Mouse (Mus musculus): ENCODE measurements at regions not wholly inside any gene's neighbourhood (a gene's known extent, or its start where the extent isn't known, plus 50 kb on each side); places are given as distances from the start of the nearest gene placed in this dataset.

DNA sequence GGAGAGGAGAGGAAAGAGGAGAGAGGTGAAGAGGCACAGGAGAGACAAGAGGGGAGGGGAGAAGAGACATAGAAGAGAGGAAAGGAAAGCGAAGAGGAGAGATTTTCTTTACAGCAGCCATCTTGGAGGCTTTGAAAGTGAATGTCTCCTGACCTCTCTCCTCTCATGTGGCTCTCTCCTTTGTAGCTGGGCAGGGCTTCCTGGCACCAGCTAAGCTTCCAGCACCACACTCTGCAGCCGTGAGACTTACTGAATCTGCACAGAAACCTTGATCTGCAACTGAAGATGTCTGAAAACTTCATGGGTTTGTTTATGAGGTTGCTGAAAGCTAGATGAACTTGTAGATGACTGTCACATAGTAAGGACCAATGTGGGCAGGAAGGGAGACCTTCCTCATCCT is 471.6 kb upstream of the 3110018I06Rik start:
- ATAC-seq (ENCODE audit: insufficient number of reproducible peaks, insufficient read depth, low FRiP score, low TSS enrichment, low read depth), result no peak
- Histone ChIP-seq H3K36me3 (no peaks in the 10 kb centered on the region), H3K4me3 (no peak overlapping the region), H3K27me3 (no peaks in the 10 kb centered on the region), H3K4me1 (peaks cover 8% of the 10 kb centered on the region; the same call in 1 of the 2 replicates), H3K27ac (no peak overlapping the region), H3K4me2 (no peak overlapping the region), H3K9ac (no peak overlapping the region), H3K9me3 (no peaks in the 10 kb centered on the region)
- 82% methylated on average over 2 of the region's 2 CpGs for WGBS

DNA sequence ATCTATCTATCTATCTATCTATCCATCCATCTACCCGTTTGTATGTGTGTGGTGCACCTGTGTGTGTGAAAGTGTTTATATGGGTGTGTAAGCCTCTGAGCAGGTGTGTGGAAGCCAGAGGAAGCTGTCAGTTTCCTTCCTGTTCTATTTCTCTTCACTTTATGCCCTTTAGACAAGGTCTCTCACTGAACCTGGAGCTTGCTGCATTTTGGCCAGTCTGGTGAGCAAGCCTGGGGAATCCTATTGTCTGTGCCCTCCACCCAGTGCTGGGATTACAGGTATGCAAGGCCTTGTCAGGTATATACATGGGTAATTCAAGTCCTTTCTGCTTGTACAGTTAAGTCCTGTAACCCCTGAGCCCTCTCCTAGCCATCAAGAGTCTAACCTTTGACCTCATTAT is 466.6 kb upstream of the 3110018I06Rik start:
- no peak for ATAC-seq (ENCODE audit: insufficient number of reproducible peaks, insufficient read depth, low FRiP score, low TSS enrichment, low read depth)
- no peaks in the 10 kb centered on the region for H3K9me3 ChIP-seq
- no peak overlapping the region for H3K4me3 ChIP-seq
- no peak overlapping the region for H3K4me2 ChIP-seq
- no peaks in the 10 kb centered on the region for H3K36me3 ChIP-seq
- H3K27ac ChIP-seq, result no peak overlapping the region
- no peaks in the 10 kb centered on the region for H3K27me3 ChIP-seq
- no peak overlapping the region for H3K9ac ChIP-seq
- 75% methylated on average over 1 of the region's 1 CpGs for WGBS
- H3K4me1 ChIP-seq, result 0 out of 2 replicates have a peak, but pooled peaks cover 5% of the 10 kb centered on the region

DNA sequence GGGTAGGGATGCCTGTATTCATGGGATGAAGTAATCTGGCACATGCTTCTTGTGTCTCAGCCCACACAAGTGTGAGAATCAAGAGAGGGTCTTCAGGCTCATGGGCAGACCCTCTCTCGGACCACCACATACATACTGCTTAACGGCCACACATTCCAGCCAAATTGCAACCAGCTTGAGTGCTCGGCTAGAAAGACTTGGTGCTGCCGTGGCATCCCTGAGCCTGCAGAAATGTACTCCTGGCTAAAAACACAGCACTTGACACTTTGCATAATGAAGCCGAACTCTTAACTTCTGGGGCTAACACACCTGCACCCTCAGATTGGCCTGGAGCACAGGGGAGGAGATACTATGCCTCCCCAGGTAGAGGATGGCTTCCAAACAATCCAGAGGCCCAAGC is 461.6 kb upstream of the 3110018I06Rik start:
- Histone ChIP-seq H3K4me3 (no peak overlapping the region), H3K9me3 (no peaks in the 10 kb centered on the region), H3K36me3 (no peaks in the 10 kb centered on the region), H3K4me2 (no peak overlapping the region), H3K27me3 (0 out of 2 replicates have a peak, but pooled peaks cover 4% of the 10 kb centered on the region), H3K27ac (no peak overlapping the region), H3K4me1 (peaks cover 16% of the 10 kb centered on the region; the same call in 1 of the 2 replicates), H3K9ac (no peak overlapping the region)
- WGBS, result 32% methylated on average over 5 of the region's 5 CpGs
- no peak for ATAC-seq (ENCODE audit: insufficient number of reproducible peaks, insufficient read depth, low FRiP score, low TSS enrichment, low read depth)

DNA sequence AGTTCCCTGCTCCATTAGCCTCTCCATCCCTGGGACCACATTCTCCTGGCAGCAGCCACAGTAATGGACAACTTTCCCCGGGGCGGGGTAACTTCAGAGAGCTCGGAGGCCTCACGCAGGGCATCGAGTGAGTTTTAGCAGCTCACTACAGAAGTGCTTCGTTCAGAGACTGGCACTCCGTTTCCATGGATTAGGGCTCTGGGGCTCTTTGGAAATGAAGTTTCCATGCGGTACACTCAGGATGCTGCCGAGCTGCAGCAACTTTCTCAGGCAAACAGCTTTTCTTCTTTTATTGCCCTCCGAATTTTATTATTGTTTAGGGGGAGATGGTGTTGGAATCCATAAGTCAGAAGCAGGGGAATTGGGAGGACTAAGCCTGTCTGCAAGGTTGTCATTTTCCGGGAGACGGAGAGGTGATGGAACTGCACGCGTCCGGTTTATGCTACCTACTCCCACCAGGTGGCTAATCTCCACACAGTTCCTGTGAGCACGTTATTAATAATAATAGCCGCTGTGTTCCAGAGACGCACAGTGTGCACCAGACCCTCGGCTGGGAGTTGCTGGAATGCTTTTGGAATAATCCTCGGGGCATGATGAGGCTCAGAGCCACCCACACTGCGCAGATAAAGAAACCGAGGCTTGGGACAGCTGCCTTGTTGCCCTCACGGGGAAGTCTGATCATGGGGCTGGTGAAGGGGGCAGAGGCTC is 460.4 kb upstream of the 3110018I06Rik start:
- Histone ChIP-seq H3K9ac (no peak overlapping the region), H3K27ac (no peak overlapping the region), H3K4me1 (peaks cover 16% of the 10 kb centered on the region; the same call in 1 of the 2 replicates), H3K4me2 (peak overlapping the region; percentile 35), H3K4me3 (no peak overlapping the region), H3K27me3 (0 out of 2 replicates have a peak, but pooled peaks cover 4% of the 10 kb centered on the region), H3K9me3 (no peaks in the 10 kb centered on the region), H3K36me3 (no peaks in the 10 kb centered on the region)
- no peak for ATAC-seq (ENCODE audit: insufficient number of reproducible peaks, insufficient read depth, low FRiP score, low TSS enrichment, low read depth)
- whole genome bisulfite sequencing, result 34% methylated on average over 23 of the region's 23 CpGs

DNA sequence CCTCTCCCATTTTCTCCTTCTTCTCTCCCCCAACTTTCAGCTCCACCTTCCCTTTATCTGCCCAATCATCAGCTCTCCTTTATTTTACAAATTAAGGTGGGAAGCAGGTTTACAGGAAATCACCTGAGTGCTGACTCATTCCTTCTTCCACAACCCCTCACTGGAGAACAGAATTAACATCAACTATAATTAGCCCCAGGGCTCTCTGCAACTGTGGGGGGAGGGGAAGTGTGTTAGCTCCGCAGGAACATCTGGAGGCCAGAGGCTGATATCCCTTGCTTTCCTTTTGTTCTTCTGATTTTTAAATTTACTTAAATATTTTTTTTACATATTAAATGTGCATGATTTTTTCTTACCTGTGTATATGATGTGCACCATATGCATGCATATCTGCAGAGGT is 459.4 kb upstream of the 3110018I06Rik start:
- no peak overlapping the region for H3K4me3 ChIP-seq
- WGBS, result 9% methylated on average over 1 of the region's 1 CpGs
- H3K9me3 ChIP-seq, result no peaks in the 10 kb centered on the region
- no peak overlapping the region for H3K4me2 ChIP-seq
- H3K36me3 ChIP-seq, result no peaks in the 10 kb centered on the region
- 0 out of 2 replicates have a peak, but pooled peaks cover 4% of the 10 kb centered on the region for H3K27me3 ChIP-seq
- peaks cover 16% of the 10 kb centered on the region; the same call in 1 of the 2 replicates for H3K4me1 ChIP-seq
- H3K9ac ChIP-seq, result no peak overlapping the region
- H3K27ac ChIP-seq, result no peak overlapping the region
- ATAC-seq (ENCODE audit: insufficient number of reproducible peaks, insufficient read depth, low FRiP score, low TSS enrichment, low read depth), result no peak

DNA sequence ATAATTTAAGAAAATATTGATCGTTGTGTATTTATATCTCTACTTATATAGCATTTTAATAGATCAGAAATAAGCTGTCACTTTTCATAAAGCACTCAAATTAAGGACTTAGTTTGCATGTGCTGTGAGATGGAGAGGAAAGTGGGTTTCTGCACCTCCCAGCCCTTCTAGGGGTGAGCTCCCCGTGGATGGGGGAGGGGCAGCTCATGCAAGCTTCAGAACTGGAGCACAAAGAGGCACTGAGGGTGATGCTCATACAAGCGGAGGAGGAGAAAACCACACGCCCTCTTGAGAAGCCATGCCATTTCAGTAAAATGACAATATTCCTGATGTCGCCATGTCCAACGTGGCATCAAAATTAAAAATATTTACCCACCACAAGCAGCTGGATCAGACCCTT is 452.1 kb upstream of the 3110018I06Rik start:
- WGBS, result 60% methylated on average over 6 of the region's 6 CpGs
- Histone ChIP-seq H3K27ac (no peak overlapping the region), H3K9ac (no peak overlapping the region), H3K4me2 (no peak overlapping the region), H3K27me3 (no peaks in the 10 kb centered on the region), H3K4me1 (peaks cover 4% of the 10 kb centered on the region; the same call in 1 of the 2 replicates), H3K36me3 (no peaks in the 10 kb centered on the region), H3K9me3 (no peaks in the 10 kb centered on the region), H3K4me3 (no peak overlapping the region)
- no peak for ATAC-seq (ENCODE audit: insufficient number of reproducible peaks, insufficient read depth, low FRiP score, low TSS enrichment, low read depth)

DNA sequence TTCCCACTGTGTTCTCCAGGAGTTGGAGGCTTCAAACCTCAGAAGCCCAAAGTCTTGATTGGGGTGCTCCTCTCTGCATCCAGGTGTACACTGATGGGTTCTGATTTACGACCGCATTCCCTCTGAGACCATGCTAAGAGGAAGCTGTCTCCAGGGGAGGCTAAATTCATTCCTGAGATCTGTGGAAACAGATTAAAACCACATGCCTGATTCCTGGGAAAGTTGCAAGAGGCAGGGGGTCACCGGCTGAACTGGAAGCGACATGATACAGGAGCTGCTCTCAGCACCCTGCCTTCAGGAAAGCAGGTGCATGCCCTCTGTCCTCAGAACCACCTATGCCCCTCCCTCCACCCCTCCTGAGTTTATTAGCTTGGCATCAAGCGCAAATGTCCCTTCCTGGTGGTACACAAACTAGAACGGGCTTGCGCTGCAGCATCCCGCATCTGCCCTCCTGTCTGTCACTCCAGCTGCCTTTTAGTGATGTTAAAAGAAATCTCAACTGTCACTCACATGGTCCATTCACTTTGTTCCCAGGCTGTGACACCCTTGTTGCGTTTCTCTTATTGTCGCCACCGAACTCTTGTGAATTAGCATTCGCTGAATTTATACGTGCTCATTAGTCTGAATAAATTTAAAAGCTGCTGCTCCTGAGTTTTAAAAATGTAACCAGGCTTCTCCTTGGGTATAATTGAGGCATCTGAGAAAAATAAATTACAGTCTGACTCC is 446.3 kb upstream of the 3110018I06Rik start:
- Histone ChIP-seq H3K27me3 (no peaks in the 10 kb centered on the region), H3K9ac (no peak overlapping the region), H3K9me3 (no peaks in the 10 kb centered on the region), H3K4me3 (no peak overlapping the region), H3K36me3 (no peaks in the 10 kb centered on the region), H3K4me2 (no peak overlapping the region), H3K27ac (no peak overlapping the region), H3K4me1 (peaks cover 8% of the 10 kb centered on the region; the same call in 1 of the 2 replicates)
- 44% methylated on average over 13 of the region's 13 CpGs for WGBS
- no peak for ATAC-seq (ENCODE audit: insufficient number of reproducible peaks, insufficient read depth, low FRiP score, low TSS enrichment, low read depth)

DNA sequence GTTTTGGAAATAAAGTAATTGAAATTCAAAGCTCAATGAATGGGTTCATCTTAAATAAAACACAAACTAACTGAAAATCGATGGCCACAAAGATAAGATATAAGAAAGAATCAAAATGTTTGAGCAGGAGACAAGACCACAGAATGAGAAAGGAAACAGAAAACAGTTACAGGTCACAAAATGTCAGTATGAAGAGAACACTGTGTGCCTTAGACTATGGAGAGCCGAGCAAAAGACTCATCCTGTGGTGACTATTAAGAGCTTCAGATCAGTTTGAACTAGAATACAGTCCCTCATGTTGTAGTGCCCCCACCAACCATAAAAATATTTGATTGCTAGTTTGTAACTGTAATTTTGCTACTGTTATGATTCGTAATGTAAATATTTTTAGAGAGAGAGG is 441.9 kb upstream of the 3110018I06Rik start:
- no peaks in the 10 kb centered on the region for H3K9me3 ChIP-seq
- no peak overlapping the region for H3K27ac ChIP-seq
- ATAC-seq (ENCODE audit: insufficient number of reproducible peaks, insufficient read depth, low FRiP score, low TSS enrichment, low read depth), result no peak
- WGBS, result 83% methylated on average over 3 of the region's 3 CpGs
- no peak overlapping the region for H3K4me2 ChIP-seq
- H3K36me3 ChIP-seq, result no peaks in the 10 kb centered on the region
- no peak overlapping the region for H3K9ac ChIP-seq
- H3K4me3 ChIP-seq, result no peak overlapping the region
- H3K27me3 ChIP-seq, result no peaks in the 10 kb centered on the region
- H3K4me1 ChIP-seq, result peaks cover 10% of the 10 kb centered on the region; the same call in 1 of the 2 replicates

DNA sequence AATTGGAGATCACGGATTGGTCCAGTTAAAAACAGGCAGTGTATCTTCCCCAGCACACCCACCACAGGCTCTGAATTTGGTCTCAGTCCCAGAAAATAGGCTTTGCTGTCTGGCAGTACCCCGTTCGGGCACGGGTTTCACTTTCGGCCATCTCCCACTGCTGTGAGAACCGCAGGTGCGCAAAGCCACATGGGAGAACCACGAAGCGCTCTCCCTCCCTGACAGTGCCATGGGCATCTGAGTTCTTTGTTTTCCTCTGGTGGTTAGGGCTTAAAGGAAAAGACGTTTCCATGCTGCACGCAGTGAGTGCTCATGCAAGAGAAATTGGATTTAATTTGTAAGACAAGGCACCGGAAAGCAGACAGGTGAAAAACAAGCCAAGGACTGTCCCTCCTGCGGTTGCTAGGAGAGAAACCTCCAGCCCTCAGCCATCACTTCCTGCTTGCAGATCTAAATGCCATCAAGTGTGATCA is 441.3 kb upstream of the 3110018I06Rik start:
- 67% methylated on average over 13 of the region's 13 CpGs for WGBS
- Histone ChIP-seq H3K4me3 (no peak overlapping the region), H3K9ac (no peak overlapping the region), H3K27ac (no peak overlapping the region), H3K4me1 (peaks cover 4% of the 10 kb centered on the region; the same call in 1 of the 2 replicates), H3K27me3 (no peaks in the 10 kb centered on the region), H3K9me3 (no peaks in the 10 kb centered on the region), H3K36me3 (no peaks in the 10 kb centered on the region), H3K4me2 (no peak overlapping the region)
- ATAC-seq (ENCODE audit: insufficient number of reproducible peaks, insufficient read depth, low FRiP score, low TSS enrichment, low read depth), result no peak

DNA sequence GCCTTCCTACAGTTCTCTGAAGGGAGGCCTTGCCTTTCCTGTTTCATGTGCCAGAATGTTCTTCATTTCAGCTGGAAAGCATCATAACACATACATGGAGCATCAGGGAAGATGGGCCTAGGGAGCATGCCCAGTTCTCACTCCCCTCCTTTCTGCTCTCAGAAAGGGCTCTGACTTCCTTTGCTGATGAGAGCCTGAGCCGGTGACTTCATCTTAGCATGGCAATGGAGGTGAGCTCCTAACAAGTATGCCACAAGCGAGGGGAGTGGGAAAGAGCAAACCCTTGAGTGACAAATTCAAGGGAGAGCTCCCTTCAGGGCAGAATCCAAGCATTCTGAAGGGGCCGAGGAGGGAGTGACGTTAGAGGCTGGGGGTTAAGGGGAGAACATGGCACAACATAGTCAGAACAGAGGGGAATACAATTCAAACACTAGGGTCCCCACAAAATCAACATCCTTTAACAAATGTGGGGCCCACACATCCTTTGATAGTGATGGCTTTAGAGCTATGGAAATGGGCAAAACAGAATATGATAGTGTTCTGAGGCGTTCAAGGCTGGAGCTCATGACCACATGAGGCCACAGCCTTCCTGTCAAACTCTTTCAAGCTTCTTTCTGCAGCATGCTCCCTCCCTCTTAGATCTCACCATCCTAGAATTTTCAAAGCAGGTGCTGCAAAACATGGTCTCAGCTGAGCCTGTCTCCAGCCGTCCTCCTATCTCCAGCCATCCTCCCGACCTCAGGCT is 437.4 kb upstream of the 3110018I06Rik start:
- WGBS, result 70% methylated on average over 7 of the region's 7 CpGs
- no peak overlapping the region for H3K9ac ChIP-seq
- no peaks in the 10 kb centered on the region for H3K9me3 ChIP-seq
- no peak overlapping the region for H3K4me2 ChIP-seq
- no peaks in the 10 kb centered on the region for H3K27me3 ChIP-seq
- H3K4me1 ChIP-seq, result 0 out of 2 replicates have a peak, but pooled peaks cover 2% of the 10 kb centered on the region
- H3K4me3 ChIP-seq, result no peak overlapping the region
- ATAC-seq (ENCODE audit: insufficient number of reproducible peaks, insufficient read depth, low FRiP score, low TSS enrichment, low read depth), result no peak
- H3K27ac ChIP-seq, result no peak overlapping the region
- no peaks in the 10 kb centered on the region for H3K36me3 ChIP-seq

DNA sequence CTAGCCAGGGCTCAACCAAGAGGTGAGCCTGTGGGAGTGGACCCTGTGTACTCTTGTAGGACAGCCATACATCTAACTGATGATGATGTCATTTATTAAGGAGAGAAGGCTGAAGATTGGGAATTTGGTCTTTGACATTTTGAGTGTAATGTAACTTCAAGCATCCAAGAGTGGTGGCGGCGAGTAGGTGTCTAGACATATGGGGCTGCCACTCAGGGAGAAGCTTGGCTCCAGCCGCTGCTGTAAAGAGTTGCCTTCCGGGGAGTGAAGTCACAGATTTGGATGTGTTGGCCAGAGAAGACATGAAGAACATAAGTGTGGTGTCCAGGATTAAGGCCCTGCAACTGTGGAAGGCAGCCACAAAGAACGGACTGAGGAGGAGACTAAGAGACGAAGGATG is 436.3 kb upstream of the 3110018I06Rik start:
- Histone ChIP-seq H3K9me3 (no peaks in the 10 kb centered on the region), H3K27me3 (no peaks in the 10 kb centered on the region), H3K4me1 (0 out of 2 replicates have a peak, but pooled peaks cover 2% of the 10 kb centered on the region), H3K9ac (no peak overlapping the region), H3K4me2 (no peak overlapping the region), H3K27ac (no peak overlapping the region), H3K4me3 (no peak overlapping the region), H3K36me3 (no peaks in the 10 kb centered on the region)
- ATAC-seq (ENCODE audit: insufficient number of reproducible peaks, insufficient read depth, low FRiP score, low TSS enrichment, low read depth), result no peak
- WGBS, result 93% methylated on average over 6 of the region's 6 CpGs
